Mouse (Mus musculus) neural tube, embryonic 14.5 days (tissue): ENCODE results near the gene Pdpn. TPM values are rescaled to one million over a fixed set of nuclear protein-coding genes. Genes with fewer than 3 reads are reported as not detected.

ENCODE experiments used
- ATAC-seq: fragments of 200-750 bp; cut with Nextera tagmentation; 2 replicates; pipeline ENCODE4 v1.8.0; 2017; ENCODE audit warnings: low read depth, mild to moderate bottlenecking, moderate TSS enrichment, moderate library complexity
- H3K27ac ChIP-seq: fragments of 300-500 bp; sonication (generic); 2 replicates; pipeline ENCODE4 v1.5.1; 2014; ENCODE audit warnings: low read depth, mild to moderate bottlenecking, control low read depth, low read length, moderate library complexity, mixed read lengths
- H3K27me3 ChIP-seq: fragments of 300-500 bp; sonication (generic); 2 replicates; pipeline ENCODE4 v1.6.1; 2014; ENCODE audit warnings: low read length; ENCODE audit not compliant: control insufficient read depth, insufficient read depth
- H3K36me3 ChIP-seq: fragments of 300-500 bp; sonication (generic); 2 replicates; pipeline ENCODE4 v1.6.1; 2014; ENCODE audit warnings: low read length, mixed read lengths; ENCODE audit not compliant: control insufficient read depth, insufficient read depth
- H3K4me1 ChIP-seq: fragments of 300-500 bp; sonication (generic); 2 replicates; pipeline ENCODE4 v1.6.1; 2014; ENCODE audit warnings: low read length; ENCODE audit not compliant: control insufficient read depth, insufficient read depth
- H3K4me2 ChIP-seq: fragments of 300-500 bp; sonication (generic); 2 replicates; pipeline ENCODE4 v1.6.1; 2014; ENCODE audit warnings: mild to moderate bottlenecking, low read depth, low read length, control low read depth
- H3K4me3 ChIP-seq: fragments of 300-500 bp; sonication (generic); 2 replicates; pipeline ENCODE4 v1.5.1; 2014; ENCODE audit warnings: low read depth, low read length, control low read depth, mixed read lengths
- H3K9ac ChIP-seq: fragments of 300-500 bp; sonication (generic); replicated peaks from 2 replicates; pipeline ENCODE4 v1.6.1; 2014; ENCODE audit warnings: low read depth, mild to moderate bottlenecking, control low read depth, low read length, mixed read lengths
- H3K9me3 ChIP-seq: fragments of 300-500 bp; sonication (generic); 2 replicates; pipeline ENCODE4 v1.6.1; 2016; ENCODE audit warnings: low read length; ENCODE audit not compliant: control insufficient read depth
- WGBS: fragments of 180-500 bp; shearing (Covaris S2); extraction: QIAGEN DNeasy Blood & Tissue Kit; methylation state at CpG from one replicate; pipeline ENCODE4 v1.1.7; 2014; 5-methylcytosine and 5-hydroxymethylcytosine counted together
- polyA plus RNA-seq: library from polyadenylated mRNA; unstranded; fragments of >200 nt; fragmentation: Nextera tagmentation; extraction: Ambion mirVana; gene quantifications from 2 replicates; pipeline ENCODE4 v1.2.1, GENCODE M21; 2014

The Pdpn gene
- polyA plus RNA-seq, 1 experiment from 2014 or later, result 25.6 TPM

DNA sequence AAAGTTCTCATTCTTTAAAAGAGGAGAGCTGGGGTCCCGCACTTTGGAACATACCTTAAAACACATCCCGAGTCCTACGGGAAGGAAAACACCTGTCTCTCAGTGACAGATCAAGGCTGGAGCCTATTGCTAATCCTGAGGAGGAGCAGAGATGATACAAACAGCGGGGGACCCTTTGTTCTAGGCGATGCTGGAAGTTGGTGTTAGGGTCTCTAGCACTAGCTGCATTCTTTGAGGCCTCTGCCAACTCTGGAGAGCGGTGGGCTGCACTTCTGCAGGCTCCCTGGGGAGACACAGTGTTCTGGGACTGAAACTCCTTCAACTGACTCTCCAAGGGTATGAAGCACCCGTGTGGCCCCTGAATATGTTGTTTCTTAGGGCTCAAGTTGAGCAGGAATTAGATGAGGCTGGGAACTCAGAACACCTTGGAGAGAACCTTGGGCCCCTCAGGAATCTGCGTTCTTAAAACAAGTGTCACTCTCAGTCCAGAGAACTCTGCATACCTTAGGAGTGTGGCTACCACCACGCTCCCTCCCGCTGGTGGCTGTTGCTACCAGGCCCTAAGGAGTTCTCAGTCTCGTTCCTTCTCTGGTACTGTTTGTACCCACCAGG, 3.0 kb upstream of the Pdpn start:
- no peaks in the 10 kb centered on the region for H3K36me3 ChIP-seq
- no peak for ATAC-seq
- no peak overlapping the region for H3K4me3 ChIP-seq
- H3K9me3 ChIP-seq, result no peaks in the 10 kb centered on the region
- H3K27ac ChIP-seq, result no peak overlapping the region
- WGBS, result 51% methylated on average over 11 of the region's 11 CpGs
- H3K4me2 ChIP-seq, result no peak overlapping the region
- H3K27me3 ChIP-seq, result no peaks in the 10 kb centered on the region
- H3K9ac ChIP-seq, result no peak overlapping the region
- no peaks in the 10 kb centered on the region; the same call in 1 of the 2 replicates for H3K4me1 ChIP-seq

DNA sequence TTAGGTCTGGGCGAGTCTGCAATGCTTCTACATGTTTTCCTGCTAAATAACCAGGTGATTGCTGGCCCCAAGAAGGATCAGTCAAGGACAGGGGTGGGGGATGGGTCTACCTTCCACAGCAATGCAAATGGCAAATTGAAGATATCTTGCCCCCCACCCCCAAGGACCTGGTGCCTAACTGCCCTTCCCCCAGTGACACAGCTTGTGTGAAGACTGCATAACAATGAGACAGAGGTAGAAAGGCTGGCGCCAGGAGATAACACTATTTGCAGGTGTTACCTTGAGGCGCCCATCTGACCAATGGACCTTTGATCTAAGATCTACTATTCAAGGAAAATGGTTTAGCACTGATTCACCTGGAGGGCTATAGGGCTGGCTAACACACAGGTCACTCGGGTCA, 2.5 kb upstream of the Pdpn start:
- Histone ChIP-seq H3K27me3 (no peaks in the 10 kb centered on the region), H3K4me1 (no peaks in the 10 kb centered on the region; the same call in 1 of the 2 replicates), H3K27ac (no peak overlapping the region), H3K4me3 (no peak overlapping the region), H3K9ac (no peak overlapping the region), H3K9me3 (no peaks in the 10 kb centered on the region), H3K36me3 (no peaks in the 10 kb centered on the region), H3K4me2 (no peak overlapping the region)
- ATAC-seq, result no peak
- 60% methylated on average over 4 of the region's 4 CpGs for WGBS

DNA sequence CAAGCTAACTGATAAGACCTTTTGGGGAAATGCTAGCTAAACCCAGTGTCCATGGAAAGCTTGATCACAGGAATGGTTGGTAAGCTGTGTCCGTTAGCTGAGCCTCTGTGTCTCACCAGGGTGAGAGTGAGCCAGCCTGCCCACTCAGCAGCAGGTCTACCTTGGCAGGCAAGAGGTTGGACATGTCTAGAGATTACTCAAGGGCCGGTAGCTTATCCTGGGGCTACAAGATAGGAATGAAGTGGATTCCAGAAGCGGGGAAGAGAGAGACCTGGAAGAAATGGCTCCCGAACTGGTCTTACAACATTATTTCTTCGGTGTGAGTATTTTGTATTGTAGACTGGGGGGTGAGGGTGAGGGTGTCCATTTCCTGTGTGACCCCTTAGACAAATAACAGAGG, 1.7 kb upstream of the Pdpn start:
- Histone ChIP-seq H3K9me3 (no peaks in the 10 kb centered on the region), H3K4me1 (no peaks in the 10 kb centered on the region; the same call in 1 of the 2 replicates), H3K36me3 (no peaks in the 10 kb centered on the region), H3K4me3 (no peak overlapping the region), H3K27me3 (no peaks in the 10 kb centered on the region), H3K27ac (no peak overlapping the region), H3K9ac (no peak overlapping the region), H3K4me2 (no peak overlapping the region)
- no peak for ATAC-seq
- 62% methylated on average over 5 of the region's 5 CpGs for WGBS

DNA sequence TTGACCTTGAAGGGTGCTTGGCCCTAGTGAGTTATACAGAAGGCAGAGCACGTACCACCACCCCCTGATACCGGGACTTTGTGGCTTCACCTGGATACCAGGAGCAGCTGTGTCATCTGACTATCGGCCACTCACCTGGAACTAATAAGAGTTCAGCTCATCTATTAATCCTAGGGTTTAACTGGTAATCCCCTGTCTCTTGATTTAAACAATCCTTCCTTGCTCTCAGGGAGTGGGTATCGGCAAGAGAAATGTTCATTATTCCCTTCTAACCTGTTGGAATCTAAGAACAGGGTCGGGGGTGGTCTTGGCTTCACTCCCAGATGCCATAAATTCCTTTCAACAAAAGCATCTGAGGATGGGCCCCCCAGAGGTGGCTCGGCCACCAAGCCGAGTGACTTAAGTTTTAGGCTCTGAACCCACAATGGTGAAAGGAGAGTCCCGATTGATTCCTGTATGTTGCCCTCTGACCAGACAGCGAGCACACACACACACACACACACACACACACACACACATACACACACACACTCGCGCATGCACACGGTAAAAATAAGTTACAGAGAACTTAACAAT, 837 bp upstream of the Pdpn start:
- Histone ChIP-seq H3K9ac (no peak overlapping the region), H3K27me3 (no peaks in the 10 kb centered on the region), H3K4me2 (peak overlapping the region; percentile 44; the same call in 1 of the 2 replicates), H3K36me3 (no peaks in the 10 kb centered on the region), H3K9me3 (no peaks in the 10 kb centered on the region), H3K4me1 (no peaks in the 10 kb centered on the region; the same call in 1 of the 2 replicates), H3K27ac (no peak overlapping the region), H3K4me3 (peak overlapping the region; percentile 29; the same call in 1 of the 2 replicates)
- 6% methylated on average over 12 of the region's 12 CpGs for WGBS
- ATAC-seq, result no peak

DNA sequence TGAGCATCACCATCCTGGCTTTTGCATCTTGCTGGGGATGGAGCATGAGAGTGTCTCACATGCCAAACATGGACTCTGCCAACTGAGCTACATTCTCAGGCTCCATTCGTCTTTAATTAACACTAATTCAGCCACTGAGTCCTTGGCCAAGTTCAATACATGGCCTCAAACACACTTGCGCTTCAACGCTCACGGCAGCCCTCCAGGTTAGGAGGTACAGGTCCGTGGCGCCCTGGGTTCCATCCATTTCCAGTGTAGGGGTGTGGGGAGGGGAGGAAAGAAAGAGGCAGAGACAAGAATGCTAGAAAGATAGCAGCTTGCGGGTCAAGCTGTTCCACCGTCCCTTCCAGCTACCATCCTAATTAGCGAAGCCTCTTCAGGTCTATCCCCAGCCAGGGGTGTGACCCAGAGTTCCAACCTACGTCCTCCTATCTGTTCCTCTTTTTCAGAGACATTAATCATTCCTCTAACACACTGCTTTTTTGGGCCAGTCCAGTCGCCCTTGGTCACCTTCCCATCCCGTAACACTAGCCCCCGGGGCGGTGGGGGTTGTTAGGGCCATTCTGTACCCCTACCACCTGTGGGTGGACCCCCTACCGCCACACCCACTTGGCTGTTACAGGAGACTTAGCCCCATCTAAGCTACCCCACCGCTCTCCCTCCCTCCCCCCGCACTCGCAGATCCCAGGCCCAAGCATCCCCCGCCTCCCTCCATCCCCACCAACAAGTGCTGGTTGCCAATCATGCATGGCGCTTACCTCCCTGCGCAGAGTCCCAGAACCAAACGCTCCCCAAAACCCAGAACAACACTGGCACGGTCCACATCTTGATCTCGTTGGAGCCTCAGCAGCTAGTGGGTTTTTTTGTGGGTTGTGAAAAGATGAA, 691 bp downstream of the Pdpn start:
- Histone ChIP-seq H3K4me3 (peak overlapping the region; percentile 29), H3K36me3 (no peaks in the 10 kb centered on the region), H3K9ac (peak overlapping the region; percentile 0; the same call in 1 of the 2 replicates), H3K27ac (no peak overlapping the region), H3K27me3 (no peaks in the 10 kb centered on the region), H3K4me2 (peak overlapping the region; percentile 44), H3K4me1 (no peaks in the 10 kb centered on the region; the same call in 1 of the 2 replicates), H3K9me3 (no peaks in the 10 kb centered on the region)
- ATAC-seq, result peak; percentile 49
- 2% methylated on average over 24 of the region's 24 CpGs for WGBS

DNA sequence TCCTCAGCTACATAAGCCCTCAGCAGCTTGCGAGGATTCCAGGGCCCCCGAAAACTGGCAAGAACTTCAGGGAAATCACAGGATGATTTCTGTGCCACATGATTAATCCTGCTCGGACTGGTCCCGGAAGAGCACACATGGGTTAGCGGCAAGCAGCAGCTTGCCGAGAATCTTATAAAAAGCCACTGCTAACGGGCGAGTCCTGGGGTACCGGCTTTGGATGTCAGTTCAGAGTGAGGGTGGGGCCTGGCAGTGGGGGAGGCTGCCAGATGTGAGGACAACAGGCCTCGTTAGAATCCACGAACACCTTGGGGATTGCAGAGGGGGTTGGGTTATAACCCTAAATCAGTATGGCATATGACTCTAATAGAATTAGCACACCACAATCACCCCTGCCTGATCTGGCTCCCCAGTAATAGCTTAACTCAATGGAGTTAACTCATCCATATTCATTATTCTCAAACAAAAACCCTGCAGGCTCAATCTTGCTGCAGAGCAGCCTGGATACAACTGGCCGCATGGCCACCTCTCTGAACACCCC, 2.3 kb downstream of the Pdpn start:
- H3K4me3 ChIP-seq, result peak overlapping the region; percentile 19
- no peaks in the 10 kb centered on the region for H3K27me3 ChIP-seq
- 4% methylated on average over 12 of the region's 12 CpGs for WGBS
- peak; percentile 65; the same call in 1 of the 2 replicates for ATAC-seq
- H3K27ac ChIP-seq, result peak overlapping the region; percentile 58
- H3K36me3 ChIP-seq, result no peaks in the 10 kb centered on the region
- peak overlapping the region; percentile 43 for H3K4me2 ChIP-seq
- H3K4me1 ChIP-seq, result no peaks in the 10 kb centered on the region; the same call in 1 of the 2 replicates
- peak overlapping the region; percentile 30; the same call in 1 of the 2 replicates for H3K9ac ChIP-seq
- no peaks in the 10 kb centered on the region for H3K9me3 ChIP-seq

DNA sequence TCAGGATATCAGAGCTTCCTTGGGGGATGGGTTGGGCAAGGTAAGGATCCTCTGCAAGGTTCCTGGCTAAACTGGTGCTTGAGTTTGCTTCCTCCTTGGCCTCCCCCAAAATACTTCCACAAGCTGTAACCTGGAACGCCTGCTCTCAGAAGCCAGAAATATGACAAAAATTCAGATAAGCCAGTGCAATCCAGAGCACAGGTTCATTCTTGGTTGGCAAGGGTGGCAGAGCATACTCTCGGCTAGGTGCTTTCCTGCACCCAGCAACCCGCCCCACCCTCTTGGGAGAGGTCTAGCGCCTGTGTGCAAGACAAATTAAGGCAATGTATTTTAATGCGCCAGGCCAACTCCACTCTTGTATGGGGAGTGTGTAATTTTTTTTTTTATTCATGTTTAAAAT, 3.2 kb downstream of the Pdpn start:
- no peak for ATAC-seq
- Histone ChIP-seq H3K4me3 (no peak overlapping the region), H3K27ac (no peak overlapping the region), H3K9ac (no peak overlapping the region), H3K4me1 (no peaks in the 10 kb centered on the region; the same call in 1 of the 2 replicates), H3K36me3 (no peaks in the 10 kb centered on the region), H3K4me2 (peak overlapping the region; percentile 43; the same call in 1 of the 2 replicates), H3K9me3 (no peaks in the 10 kb centered on the region), H3K27me3 (no peaks in the 10 kb centered on the region)
- WGBS, result 57% methylated on average over 5 of the region's 5 CpGs

DNA sequence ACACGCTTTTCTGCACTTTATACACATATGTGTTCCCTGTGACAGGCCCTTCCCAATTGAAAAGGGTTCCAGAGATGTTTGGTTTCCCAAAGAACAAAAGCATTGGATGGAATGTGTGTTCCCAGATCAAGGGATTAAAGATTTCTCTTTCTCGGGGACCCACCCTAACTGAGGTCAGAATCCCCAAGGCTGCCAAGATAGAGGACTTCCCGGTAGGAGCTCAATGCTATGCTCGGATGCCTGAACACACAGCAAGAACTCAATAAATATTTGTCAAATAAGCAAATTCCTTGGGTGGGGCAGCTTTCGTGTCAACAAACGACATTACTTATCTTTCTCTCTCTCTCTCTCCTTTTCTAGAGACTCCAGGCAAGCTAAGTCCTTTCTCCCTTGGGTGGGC, 5.0 kb downstream of the Pdpn start:
- Histone ChIP-seq H3K27me3 (no peaks in the 10 kb centered on the region), H3K9ac (no peak overlapping the region), H3K4me1 (no peaks in the 10 kb centered on the region; the same call in 1 of the 2 replicates), H3K4me3 (no peak overlapping the region), H3K36me3 (no peaks in the 10 kb centered on the region), H3K4me2 (no peak overlapping the region), H3K27ac (no peak overlapping the region), H3K9me3 (no peaks in the 10 kb centered on the region)
- WGBS, result 76% methylated on average over 6 of the region's 6 CpGs
- no peak for ATAC-seq
